Mouse (Mus musculus): ENCODE data around the gene Tstd3. TPM values are rescaled to one million over a fixed set of nuclear protein-coding genes. Genes with fewer than 3 reads are reported as not detected.
"Not testable (repeated sequence)": the region's sequence is repeated elsewhere in the genome, so short reads cannot be mapped to it uniquely, and the experiment has no call there.

Tstd3 gene
- total RNA-seq, 4 experiments from 2014 or later = 13.4 to 15.9 (median 13.6) TPM

- no peak for DNase-seq (ENCODE audit: low spot score in 2 of 2)
These were observed 21.3 kb downstream of the Tstd3 start for GRCm38 (mm10) chr4:21745723-21746122.

- DNase-seq (ENCODE audit: low spot score in 2 of 2) = not testable (repeated sequence)
These were observed 22.9 kb downstream of the Tstd3 start for GRCm38 (mm10) chr4:21744142-21744541.

- no peak for DNase-seq (ENCODE audit: low spot score in 2 of 2)
These were observed 27.8 kb downstream of the Tstd3 start for GRCm38 (mm10) chr4:21739169-21739568.

GRCm38 (mm10) chr4:21727615-21728165, 39.3 kb downstream of the Tstd3 start, which contains the start of gene Ccnc:
Gene Ccnc (plus strand): TSS chr4:21727701.
- DNase-seq (ENCODE audit: low spot score in 2 of 2) = peak; percentile 69 to 82

GRCm38 (mm10) chr4:21726912-21727614, 39.9 kb downstream of the Tstd3 start:
- DNase-seq (ENCODE audit: low spot score in 2 of 2) = no peak

GRCm38 (mm10) chr4:21722752-21723334, 44.2 kb downstream of the Tstd3 start:
- DNase-seq (ENCODE audit: low spot score in 2 of 2) = no peak

GRCm38 (mm10) chr4:21712147-21712546, 54.9 kb downstream of the Tstd3 start:
- peak; percentile 14 to 50 for DNase-seq (ENCODE audit: low spot score in 2 of 2)

Other genes with a start within 250 kb of the Tstd3 start
- not detected for gene Prdm13, start 81.2 kb downstream of the Tstd3 start, total RNA-seq (2022)
- 10 to 100 TPM in 1 of 4 experiments, 1 to 10 TPM in 3; 8.6 to 11.8 (median 9.6) TPM for gene Ccnc, start 39.5 kb downstream of the Tstd3 start, total RNA-seq (2022)
- 10 to 100 TPM; 17.9 to 23.6 (median 20.7) TPM for gene Usp45, start 56 bp downstream of the Tstd3 start, total RNA-seq (2022)
- 10 to 100 TPM; 19.4 to 40.2 (median 25.9) TPM for gene Pnisr, start 80.4 kb upstream of the Tstd3 start, total RNA-seq (2022)
- 10 to 100 TPM; 14.5 to 16.2 (median 15.8) TPM for gene Coq3, start 112.5 kb upstream of the Tstd3 start, total RNA-seq (2022)
- under 1 TPM; 0.16 to 0.70 (median 0.40) TPM for gene Faxc, start 164.1 kb upstream of the Tstd3 start, total RNA-seq (2022)